Mouse (Mus musculus) hindbrain, embryonic 15.5 days (tissue): Measurements from ENCODE around the gene Zmynd8. TPM values are rescaled to one million over a fixed set of nuclear protein-coding genes. Genes with fewer than 3 reads are reported as not detected.

ENCODE experiments used
- ATAC-seq: fragments of 200-750 bp; cut with Nextera tagmentation; 2 replicates; pipeline ENCODE4 v1.8.0; 2017; ENCODE audit warnings: low read depth, moderate number of reproducible peaks, moderate TSS enrichment; ENCODE audit not compliant: low FRiP score
- H3K27ac ChIP-seq: fragments of 300-500 bp; sonication (generic); replicated peaks from 2 replicates; pipeline ENCODE4 v1.5.1; 2015; ENCODE audit warnings: mild to moderate bottlenecking, inconsistent platforms
- H3K27me3 ChIP-seq: fragments of 300-500 bp; sonication (generic); 2 replicates; pipeline ENCODE4 v1.6.1; 2015; ENCODE audit warnings: control low read depth, inconsistent platforms
- H3K36me3 ChIP-seq: fragments of 300-500 bp; sonication (generic); 2 replicates; pipeline ENCODE4 v1.6.1; 2015; ENCODE audit warnings: control low read depth, inconsistent platforms
- H3K4me1 ChIP-seq: fragments of 300-500 bp; sonication (generic); replicated peaks from 2 replicates; pipeline ENCODE4 v1.6.1; 2015; ENCODE audit warnings: control low read depth, inconsistent platforms
- H3K4me2 ChIP-seq: fragments of 300-500 bp; sonication (generic); 2 replicates; pipeline ENCODE4 v1.6.1; 2015; ENCODE audit warnings: moderate library complexity, mild to moderate bottlenecking, inconsistent platforms
- H3K4me3 ChIP-seq: fragments of 300-500 bp; sonication (generic); 2 replicates; pipeline ENCODE4 v1.5.1; 2015; ENCODE audit warnings: mild to moderate bottlenecking, inconsistent platforms
- H3K9ac ChIP-seq: fragments of 300-500 bp; sonication (generic); 2 replicates; pipeline ENCODE4 v1.6.1; 2015; ENCODE audit warnings: inconsistent platforms
- H3K9me3 ChIP-seq: fragments of 300-500 bp; sonication (generic); 2 replicates; pipeline ENCODE4 v1.6.1; 2016; ENCODE audit warnings: control low read depth, inconsistent platforms
- WGBS: fragments of 180-500 bp; shearing (Covaris S2); methylation state at CpG from one replicate; pipeline ENCODE4 v1.1.7; 2015; 5-methylcytosine and 5-hydroxymethylcytosine counted together
- polyA plus RNA-seq: library from polyadenylated mRNA; unstranded; fragments of >200 nt; fragmentation: Nextera tagmentation; extraction: Ambion mirVana; gene quantifications from 2 replicates; pipeline ENCODE4 v1.2.1, GENCODE M21; 2015

Zmynd8 gene
- polyA plus RNA-seq, 1 experiment from 2014 or later: 71.8 TPM

DNA sequence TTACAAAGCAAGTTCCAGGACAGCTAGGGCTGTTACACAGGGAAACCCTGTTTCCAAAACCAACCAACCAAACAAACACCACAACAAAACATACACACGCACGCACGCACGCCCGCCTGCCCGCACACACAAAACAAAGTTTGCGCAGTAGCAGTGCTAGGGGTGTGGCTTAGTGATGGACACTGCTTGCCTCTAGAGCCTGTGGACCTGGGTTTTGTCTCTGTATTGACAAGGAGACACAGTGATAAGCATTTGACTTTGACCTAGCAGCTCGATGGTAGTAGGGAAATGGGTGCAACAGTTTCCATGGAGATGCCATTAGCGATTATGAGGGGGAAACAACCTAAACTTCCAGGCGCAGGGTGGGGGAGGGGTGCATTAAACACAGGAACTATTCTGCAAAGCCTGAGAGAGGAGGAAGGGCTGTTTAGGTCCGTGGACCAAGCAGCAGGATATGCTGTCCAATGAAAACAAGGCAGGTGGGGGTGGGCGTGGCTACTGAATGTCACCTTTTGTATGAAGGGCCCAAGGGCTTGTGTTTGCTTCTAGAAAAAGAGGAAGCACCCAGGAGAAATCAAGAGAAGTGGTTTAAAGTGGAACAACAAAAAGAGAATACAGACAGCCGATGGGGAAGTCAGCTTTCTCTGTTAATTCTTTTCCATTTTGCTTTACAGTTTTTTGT, 23.4 kb upstream of the Zmynd8 start:
- ATAC-seq: no peak
- H3K9ac ChIP-seq: no peak overlapping the region

GRCm38 (mm10) chr2:165914298-165914697, 15.5 kb upstream of the Zmynd8 start:
- Histone ChIP-seq H3K4me1 (no peaks in the 10 kb centered on the region), H3K36me3 (no peaks in the 10 kb centered on the region), H3K4me3 (no peak overlapping the region), H3K9me3 (no peaks in the 10 kb centered on the region), H3K4me2 (no peak overlapping the region), H3K27ac (no peak overlapping the region), H3K9ac (no peak overlapping the region), H3K27me3 (no peaks in the 10 kb centered on the region)
- WGBS: 27% methylated on average over 11 of the region's 11 CpGs
- ATAC-seq: peak; percentile 74; the same call in 1 of the 2 replicates

More for the DNA sequence above, 23.4 kb upstream of the Zmynd8 start:
- no peaks in the 10 kb centered on the region; the same call in 1 of the 2 replicates for H3K4me1 ChIP-seq
- H3K36me3 ChIP-seq: no peaks in the 10 kb centered on the region
- no peaks in the 10 kb centered on the region for H3K9me3 ChIP-seq
- no peaks in the 10 kb centered on the region for H3K27me3 ChIP-seq
- 66% methylated on average over 13 of the region's 13 CpGs for WGBS
- no peak overlapping the region for H3K4me3 ChIP-seq
- H3K4me2 ChIP-seq: no peak overlapping the region
- no peak overlapping the region for H3K27ac ChIP-seq

DNA sequence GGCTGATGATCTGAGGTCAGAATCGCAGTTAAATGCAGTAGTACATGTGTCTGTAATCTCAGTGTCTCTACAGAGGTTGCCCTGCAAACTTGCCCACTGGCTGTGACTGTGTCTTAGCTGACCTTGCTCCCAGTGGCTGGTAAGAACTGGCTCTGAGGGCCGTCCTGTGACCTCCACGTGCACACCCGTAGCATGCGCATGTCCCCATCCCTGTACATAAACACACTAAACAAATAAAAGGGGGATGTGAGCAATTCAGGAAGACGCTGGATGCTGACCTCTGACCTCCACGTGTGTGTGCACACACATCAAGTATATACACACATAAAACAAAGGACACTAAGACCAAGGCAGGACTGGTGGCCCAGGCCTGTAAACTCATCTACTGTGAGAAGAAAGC, 14.3 kb upstream of the Zmynd8 start:
- H3K4me2 ChIP-seq: no peak overlapping the region
- H3K27me3 ChIP-seq: no peaks in the 10 kb centered on the region
- H3K4me3 ChIP-seq: no peak overlapping the region
- no peak overlapping the region for H3K27ac ChIP-seq
- H3K4me1 ChIP-seq: no peaks in the 10 kb centered on the region
- no peak overlapping the region for H3K9ac ChIP-seq
- 82% methylated on average over 7 of the region's 7 CpGs for WGBS
- no peaks in the 10 kb centered on the region for H3K36me3 ChIP-seq
- no peak for ATAC-seq
- H3K9me3 ChIP-seq: no peaks in the 10 kb centered on the region

GRCm38 (mm10) chr2:165909731-165910130, 10.9 kb upstream of the Zmynd8 start:
- H3K4me3 ChIP-seq: no peak overlapping the region
- H3K9ac ChIP-seq: no peak overlapping the region
- H3K27ac ChIP-seq: no peak overlapping the region
- no peak for ATAC-seq
- no peaks in the 10 kb centered on the region for H3K27me3 ChIP-seq
- H3K4me1 ChIP-seq: peaks cover 11% of the 10 kb centered on the region
- no peak overlapping the region for H3K4me2 ChIP-seq
- H3K9me3 ChIP-seq: no peaks in the 10 kb centered on the region
- H3K36me3 ChIP-seq: no peaks in the 10 kb centered on the region

DNA sequence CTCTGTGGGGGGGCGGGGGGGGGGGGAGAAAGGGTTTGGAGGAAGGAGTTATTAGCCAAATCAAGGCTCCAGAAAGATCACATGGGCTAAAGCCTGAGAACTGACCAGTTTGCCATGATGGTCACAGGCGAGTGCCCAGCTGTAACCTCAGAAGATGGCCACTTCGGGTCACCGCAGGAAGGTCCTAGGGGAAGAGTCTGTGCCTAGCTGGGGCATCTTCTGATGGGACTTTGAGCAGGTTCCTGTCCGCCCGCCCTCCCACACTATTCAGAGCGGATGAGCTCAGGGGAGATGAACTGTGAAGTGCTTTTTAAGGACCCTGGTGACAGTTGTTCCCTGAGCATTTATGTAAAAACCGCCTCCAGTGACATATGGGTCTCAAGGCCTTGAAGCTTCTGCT, 8.4 kb upstream of the Zmynd8 start:
- WGBS: 48% methylated on average over 7 of the region's 8 CpGs
- no peaks in the 10 kb centered on the region for H3K9me3 ChIP-seq

GRCm38 (mm10) chr2:165906332-165906945, 7.6 kb upstream of the Zmynd8 start:
- Histone ChIP-seq H3K36me3 (no peaks in the 10 kb centered on the region), H3K4me3 (no peak overlapping the region), H3K4me2 (no peak overlapping the region), H3K9me3 (no peaks in the 10 kb centered on the region), H3K9ac (no peak overlapping the region), H3K4me1 (peaks cover 11% of the 10 kb centered on the region), H3K27ac (0 out of 2 replicates have a peak overlapping the region, but pooled peaks have one; percentile 9), H3K27me3 (no peaks in the 10 kb centered on the region)
- peak; percentile 19; the same call in 1 of the 2 replicates for ATAC-seq
- WGBS: 28% methylated on average over 15 of the region's 15 CpGs

More for the DNA sequence above, 8.4 kb upstream of the Zmynd8 start:
- Histone ChIP-seq H3K27ac (no peak overlapping the region), H3K4me3 (no peak overlapping the region), H3K27me3 (no peaks in the 10 kb centered on the region), H3K9ac (no peak overlapping the region), H3K4me1 (peaks cover 11% of the 10 kb centered on the region), H3K4me2 (no peak overlapping the region), H3K36me3 (no peaks in the 10 kb centered on the region)
- ATAC-seq: no peak

- Histone ChIP-seq H3K9ac (no peak overlapping the region), H3K27me3 (no peaks in the 10 kb centered on the region), H3K4me2 (no peak overlapping the region), H3K4me3 (no peak overlapping the region), H3K36me3 (no peaks in the 10 kb centered on the region), H3K27ac (no peak overlapping the region), H3K9me3 (no peaks in the 10 kb centered on the region), H3K4me1 (peaks cover 16% of the 10 kb centered on the region)
- no peak for ATAC-seq
- 43% methylated on average over 3 of the region's 3 CpGs for WGBS
These were observed 2.2 kb upstream of the Zmynd8 start for GRCm38 (mm10) chr2:165901127-165901384.

DNA sequence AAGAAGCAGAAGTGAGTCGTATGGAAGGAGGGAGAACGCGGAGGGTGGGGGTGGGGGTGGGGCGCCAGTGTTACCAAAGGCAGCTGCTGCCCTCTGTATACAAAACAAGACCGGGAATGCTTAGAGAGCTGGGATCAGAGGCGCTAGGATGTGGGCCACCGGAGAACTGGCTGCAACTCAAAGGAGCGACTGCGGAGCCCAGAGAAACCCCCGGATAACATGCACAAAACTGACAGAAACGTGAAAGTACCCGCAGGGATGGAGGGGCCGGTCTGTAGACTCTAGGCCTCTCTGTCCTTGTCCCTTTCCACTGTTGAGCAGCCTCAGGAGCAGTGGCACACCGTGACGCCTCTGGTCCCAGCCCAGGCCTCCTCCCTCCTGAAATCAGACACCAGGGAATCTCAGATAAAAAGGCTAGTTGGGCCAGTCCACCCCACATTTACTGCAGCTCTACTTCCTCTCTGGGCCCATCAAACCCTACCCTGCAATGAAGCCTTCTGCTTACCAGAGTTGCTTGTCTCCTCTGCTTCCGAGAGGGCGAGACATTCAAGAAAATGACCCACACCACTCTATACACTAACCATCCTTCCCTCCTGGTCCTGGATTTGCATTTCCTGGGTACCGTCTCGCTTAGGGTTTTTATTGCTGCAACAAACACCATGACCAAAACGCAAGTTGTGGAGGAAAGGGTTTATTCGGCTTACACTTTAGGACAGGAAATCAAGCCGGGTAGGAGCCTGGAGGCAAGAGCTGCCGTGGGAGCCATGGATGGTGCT, 1.7 kb upstream of the Zmynd8 start:
- Histone ChIP-seq H3K9ac (0 out of 2 replicates have a peak overlapping the region, but pooled peaks have one; percentile 17), H3K36me3 (no peaks in the 10 kb centered on the region), H3K4me1 (peaks cover 16% of the 10 kb centered on the region), H3K4me3 (no peak overlapping the region), H3K27me3 (no peaks in the 10 kb centered on the region), H3K4me2 (0 out of 2 replicates have a peak overlapping the region, but pooled peaks have one; percentile 11), H3K9me3 (no peaks in the 10 kb centered on the region), H3K27ac (no peak overlapping the region)
- ATAC-seq: peak; percentile 60; the same call in 1 of the 2 replicates
- WGBS: 20% methylated on average over 23 of the region's 23 CpGs

GRCm38 (mm10) chr2:165899923-165900322, 1.1 kb upstream of the Zmynd8 start:
- no peak for ATAC-seq
- H3K4me3 ChIP-seq: no peak overlapping the region
- 29% methylated on average over 3 of the region's 3 CpGs for whole genome bisulfite sequencing
- no peaks in the 10 kb centered on the region for H3K27me3 ChIP-seq
- no peaks in the 10 kb centered on the region for H3K9me3 ChIP-seq
- no peak overlapping the region for H3K27ac ChIP-seq
- H3K4me2 ChIP-seq: 0 out of 2 replicates have a peak overlapping the region, but pooled peaks have one; percentile 11
- no peak overlapping the region for H3K9ac ChIP-seq
- no peaks in the 10 kb centered on the region for H3K36me3 ChIP-seq
- peaks cover 16% of the 10 kb centered on the region for H3K4me1 ChIP-seq

- WGBS: 45% methylated on average over 6 of the region's 6 CpGs
- H3K9ac ChIP-seq: no peak overlapping the region
- ATAC-seq: no peak
These were observed 658 bp upstream of the Zmynd8 start for GRCm38 (mm10) chr2:165899474-165899873.

GRCm38 (mm10) chr2:165896171-165896570, 2.6 kb downstream of the Zmynd8 start:
- Histone ChIP-seq H3K9me3 (no peaks in the 10 kb centered on the region), H3K27me3 (no peaks in the 10 kb centered on the region), H3K9ac (no peak overlapping the region), H3K4me1 (peaks cover 16% of the 10 kb centered on the region), H3K36me3 (no peaks in the 10 kb centered on the region), H3K4me3 (no peak overlapping the region), H3K4me2 (no peak overlapping the region), H3K27ac (no peak overlapping the region)
- no peak for ATAC-seq
- 64% methylated on average over 13 of the region's 13 CpGs for WGBS

More at GRCm38 (mm10) chr2:165899474-165899873, 658 bp upstream of the Zmynd8 start:
- Histone ChIP-seq H3K4me3 (no peak overlapping the region), H3K9me3 (no peaks in the 10 kb centered on the region), H3K4me1 (peaks cover 16% of the 10 kb centered on the region), H3K27me3 (no peaks in the 10 kb centered on the region), H3K36me3 (no peaks in the 10 kb centered on the region), H3K4me2 (no peak overlapping the region), H3K27ac (no peak overlapping the region)

DNA sequence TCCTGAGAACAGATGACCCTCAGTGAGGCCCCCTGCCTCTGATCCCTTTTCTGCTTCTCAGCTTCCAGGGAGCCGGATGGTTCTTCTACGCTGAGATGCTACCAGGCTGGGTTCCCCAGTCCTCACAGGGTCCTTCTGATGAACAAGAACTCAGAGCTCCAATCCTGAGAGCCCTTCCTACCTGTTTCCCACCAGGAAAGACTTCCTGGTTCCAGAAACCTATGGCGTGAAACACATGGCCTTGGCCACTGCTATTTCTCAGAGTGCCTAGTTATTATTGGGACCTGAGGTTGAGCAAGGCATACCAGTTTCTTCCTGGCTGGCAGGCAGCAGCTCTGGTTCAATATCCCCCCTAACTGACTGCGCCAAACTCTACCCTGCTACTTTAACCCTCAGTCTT, 3.1 kb downstream of the Zmynd8 start:
- H3K36me3 ChIP-seq: no peaks in the 10 kb centered on the region
- 86% methylated on average over 4 of the region's 4 CpGs for WGBS
- H3K27ac ChIP-seq: no peak overlapping the region
- no peak for ATAC-seq
- H3K9ac ChIP-seq: no peak overlapping the region
- H3K9me3 ChIP-seq: no peaks in the 10 kb centered on the region
- no peak overlapping the region for H3K4me3 ChIP-seq
- peaks cover 14% of the 10 kb centered on the region for H3K4me1 ChIP-seq
- no peaks in the 10 kb centered on the region for H3K27me3 ChIP-seq
- H3K4me2 ChIP-seq: no peak overlapping the region
